Mouse (Mus musculus): Measurements from ENCODE around the gene Ubr4. TPM values are rescaled to one million over a fixed set of nuclear protein-coding genes. Genes with fewer than 3 reads are reported as not detected.
"Not testable (repeated sequence)": the region's sequence is repeated elsewhere in the genome, so short reads cannot be mapped to it uniquely, and the experiment has no call there.

The Ubr4 gene
- polyA plus RNA-seq, 1 experiment, result 159 TPM

DNA sequence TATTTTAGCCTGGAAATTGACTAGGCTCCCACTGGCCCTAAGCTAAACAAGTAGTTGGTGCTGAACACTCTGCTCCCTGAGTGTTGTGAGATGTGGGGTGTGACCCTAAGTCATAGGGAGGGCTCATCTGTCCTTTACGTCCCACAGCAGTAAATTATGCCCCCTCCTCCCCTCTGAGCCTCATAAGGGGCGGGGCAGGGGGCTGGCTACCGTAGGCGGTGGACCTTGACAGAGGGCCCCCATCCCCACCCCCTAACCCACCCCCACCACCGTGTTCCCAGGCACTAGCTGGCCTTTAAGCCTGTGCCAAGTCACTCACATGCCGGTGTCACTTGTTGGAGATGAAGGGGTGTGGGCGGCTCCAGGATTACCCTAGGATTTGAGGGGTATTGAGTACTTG lies 132.1 kb downstream of the Ubr4 start:
- DNase-seq (ENCODE audit: low read depth), result no peak

DNA sequence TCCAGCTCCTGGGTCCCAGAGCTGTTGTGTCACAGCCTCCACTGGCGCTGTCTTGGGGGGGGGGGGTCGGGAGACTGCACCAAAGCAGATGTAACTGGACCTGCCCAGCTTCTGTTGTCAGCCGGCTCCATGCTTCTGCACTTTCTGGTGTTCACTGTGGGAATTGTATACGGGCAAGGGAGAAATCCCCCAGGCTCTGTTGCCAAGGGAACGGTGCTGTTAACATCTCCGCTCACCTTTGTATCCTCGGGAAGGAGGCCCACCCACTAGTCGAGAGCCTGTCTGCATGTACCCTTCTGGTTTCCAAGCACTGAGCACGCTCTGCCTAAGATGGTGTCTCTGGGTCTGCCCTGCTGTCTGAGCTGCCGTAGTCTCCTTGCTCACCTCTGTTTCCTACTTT lies 134.7 kb downstream of the Ubr4 start:
- DNase-seq (ENCODE audit: low read depth), result no peak

DNA sequence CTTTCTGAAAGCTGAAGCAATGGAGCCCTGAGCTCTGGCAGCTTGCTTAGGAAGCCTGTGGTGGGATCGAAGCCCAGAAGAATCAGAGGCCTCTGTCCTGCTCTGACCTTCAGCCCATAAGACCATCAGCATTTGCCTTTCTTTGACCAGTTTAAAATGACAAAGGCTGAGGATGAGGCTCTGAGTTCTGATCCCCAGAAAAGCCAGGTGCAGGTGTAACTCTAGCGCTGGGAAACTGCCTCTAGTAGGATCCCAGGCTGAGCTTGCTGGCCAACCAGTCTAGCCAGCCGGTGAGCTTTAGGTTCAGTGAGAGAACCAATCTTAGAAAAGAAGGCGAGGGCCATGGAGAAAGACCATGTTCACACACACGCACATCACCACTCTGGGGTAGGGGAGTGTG lies 135.9 kb downstream of the Ubr4 start:
- no peak for DNase-seq (ENCODE audit: low read depth)

DNA sequence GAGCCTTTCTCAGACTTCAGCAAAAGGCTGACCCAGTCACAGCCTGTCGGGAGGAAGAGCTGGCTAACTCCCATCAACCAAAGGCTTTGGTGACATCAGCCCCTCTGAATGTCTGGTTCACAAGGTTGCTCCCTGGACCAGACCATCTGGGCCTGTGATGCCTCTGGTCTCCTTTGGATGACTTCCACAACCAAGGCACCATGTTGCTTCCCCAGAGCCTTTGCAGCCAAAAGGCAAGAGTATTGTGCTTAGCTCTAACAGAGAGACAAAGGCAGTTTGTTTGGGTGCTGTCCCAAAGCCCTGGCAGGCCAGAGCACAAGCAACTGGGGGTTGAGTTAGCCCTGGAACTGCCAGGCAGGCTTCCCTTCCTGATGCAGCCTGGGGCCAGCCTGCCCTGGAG lies 137.5 kb downstream of the Ubr4 start:
- no peak for DNase-seq (ENCODE audit: low read depth)

DNA sequence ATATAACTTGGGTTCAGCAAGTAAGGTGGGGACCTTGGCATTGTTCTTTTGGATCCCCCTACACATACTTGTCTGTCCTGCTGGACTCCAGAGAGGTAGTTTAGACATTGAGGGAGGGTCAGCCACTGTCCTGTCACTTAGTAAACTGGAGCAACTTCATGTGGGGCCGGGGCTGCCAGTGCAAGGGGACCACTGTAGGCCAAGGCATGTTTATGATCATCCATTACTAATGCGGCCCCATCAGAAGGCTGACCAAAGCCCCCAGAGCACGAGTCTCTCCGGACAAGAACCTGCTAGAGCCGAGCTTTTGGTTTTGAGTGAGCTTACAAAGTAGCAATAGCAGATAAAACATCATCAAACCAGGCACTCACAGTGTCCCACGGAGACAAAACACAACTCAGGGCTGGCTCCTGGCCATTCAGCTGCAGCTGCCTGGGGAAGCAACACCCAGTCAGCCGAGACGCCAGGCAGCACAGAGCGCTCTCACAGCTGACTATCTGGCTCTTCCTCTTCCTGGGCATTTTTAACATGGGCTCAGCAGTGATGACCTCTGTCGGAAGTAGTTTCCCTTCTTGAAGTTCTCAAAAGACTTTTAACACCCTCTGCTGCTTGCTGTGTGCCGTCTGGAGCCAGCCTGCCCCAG lies 138.1 kb downstream of the Ubr4 start:
- no peak for DNase-seq (ENCODE audit: low read depth)

DNA sequence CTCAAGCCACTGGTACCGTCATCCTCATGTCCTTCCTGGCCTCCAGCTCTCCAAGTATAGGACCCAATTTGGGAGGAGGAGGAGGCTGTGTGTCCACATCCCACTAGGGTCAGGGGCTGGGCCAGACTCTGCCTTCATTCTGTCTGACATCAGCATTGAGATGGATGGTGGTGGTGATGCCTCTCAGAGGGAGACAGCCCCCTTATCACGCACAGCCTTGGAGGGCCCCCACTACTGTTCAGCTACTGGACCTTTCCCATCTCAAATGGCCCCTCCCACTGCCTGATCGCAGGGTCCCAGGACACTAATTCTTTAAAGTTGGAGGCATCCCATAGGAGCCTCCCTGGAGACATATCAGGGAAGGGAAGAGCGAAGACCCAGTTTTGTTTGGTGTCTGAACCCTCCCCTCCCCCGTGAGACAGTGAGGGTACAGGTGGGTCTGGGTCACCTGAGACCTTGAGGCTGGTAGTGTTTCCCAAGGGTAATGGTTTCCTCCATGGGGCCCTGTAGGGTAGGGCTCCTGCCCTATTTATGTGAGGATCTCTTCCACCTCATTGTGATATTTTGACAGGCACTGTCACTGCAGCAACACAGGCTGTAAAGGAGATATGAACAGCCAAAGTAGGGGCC lies 139.2 kb downstream of the Ubr4 start:
- DNase-seq (ENCODE audit: low read depth), result no peak

DNA sequence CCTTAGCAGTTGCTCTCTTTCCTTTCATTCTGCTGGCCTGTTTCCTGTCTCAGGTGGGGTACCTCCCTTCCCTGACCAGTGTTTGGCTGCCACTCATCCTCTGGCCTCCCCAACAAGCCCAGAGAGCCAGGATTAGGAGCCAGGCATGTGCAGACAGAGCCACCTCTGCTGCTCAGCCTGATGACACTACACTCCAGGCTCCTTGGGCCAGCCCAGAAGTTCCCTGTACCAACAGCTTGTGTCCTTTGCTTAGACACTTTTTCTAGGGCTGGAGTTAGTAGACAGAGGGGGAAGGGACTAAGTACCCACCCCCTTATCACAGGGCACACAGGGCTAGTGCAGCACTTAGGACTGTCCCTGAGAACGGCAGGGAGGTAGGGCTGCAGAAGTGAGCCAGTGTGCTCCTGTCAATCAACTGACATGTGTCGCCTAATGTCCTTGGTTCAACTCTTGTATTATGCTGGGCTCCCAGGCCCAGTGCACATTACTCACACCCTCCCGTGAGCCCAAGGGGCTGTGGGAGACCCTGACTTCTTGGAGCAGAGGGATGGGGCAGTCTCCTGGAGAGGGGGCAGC lies 139.9 kb downstream of the Ubr4 start:
- no peak for DNase-seq (ENCODE audit: low read depth)

DNA sequence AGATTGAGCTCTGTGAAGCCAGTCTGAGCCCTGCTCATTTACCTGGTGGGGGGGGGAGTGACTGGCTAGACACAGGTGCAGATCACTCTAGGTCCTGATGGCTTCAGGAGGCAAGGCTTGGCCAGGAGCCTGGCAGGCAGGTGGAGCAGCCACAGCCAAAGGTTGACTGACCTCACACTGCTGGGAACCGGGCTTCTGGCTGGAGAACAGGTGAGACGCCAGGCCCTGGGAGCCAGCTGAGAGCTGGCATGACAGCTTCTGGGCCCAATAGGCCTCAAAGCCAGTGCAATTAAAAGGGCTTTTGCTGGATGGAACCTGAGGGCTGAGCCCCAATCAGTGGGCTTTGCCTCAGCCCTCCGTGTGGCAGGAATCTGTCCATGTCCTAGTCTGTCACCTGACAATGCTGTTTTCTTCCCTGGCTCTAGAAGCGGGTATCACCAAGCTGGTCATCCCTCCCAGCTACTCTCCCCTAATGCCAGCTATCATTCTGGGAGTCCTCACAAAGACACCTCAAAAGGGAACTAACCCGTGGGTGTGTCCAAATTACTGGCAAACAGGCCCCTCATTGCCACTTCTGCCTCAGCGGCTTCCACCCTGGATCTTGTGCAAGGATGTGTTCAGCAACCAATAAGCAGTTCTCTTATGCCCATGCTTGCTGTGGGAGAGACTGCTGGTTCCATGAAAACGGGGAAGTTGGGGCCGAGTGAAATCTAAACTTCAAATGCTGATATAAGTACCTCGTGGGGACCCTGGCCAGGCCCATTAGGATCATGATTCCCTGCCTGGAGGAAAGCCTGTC lies 141.0 kb downstream of the Ubr4 start:
- DNase-seq (ENCODE audit: low read depth), result no peak

DNA sequence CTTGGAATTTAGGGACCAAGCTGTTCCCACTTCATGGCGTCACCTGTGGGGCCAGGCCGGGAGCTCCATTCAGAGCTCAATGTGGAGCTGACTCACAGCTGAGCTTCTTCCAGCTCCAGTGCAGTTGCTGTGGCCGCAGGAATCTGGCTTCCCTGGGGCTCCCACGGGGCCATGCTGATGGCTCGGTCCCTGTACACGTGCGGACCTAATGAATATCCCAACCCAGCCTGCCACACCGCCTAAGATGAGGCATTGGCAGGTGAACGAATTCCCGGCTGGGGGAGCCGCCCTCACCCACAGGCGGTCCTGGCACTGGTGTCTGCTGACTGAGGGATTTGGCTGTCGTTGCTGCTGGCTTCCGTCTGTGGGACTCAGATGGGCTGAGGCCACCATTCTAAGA lies 148.4 kb downstream of the Ubr4 start:
- no peak for DNase-seq (ENCODE audit: low read depth)

DNA sequence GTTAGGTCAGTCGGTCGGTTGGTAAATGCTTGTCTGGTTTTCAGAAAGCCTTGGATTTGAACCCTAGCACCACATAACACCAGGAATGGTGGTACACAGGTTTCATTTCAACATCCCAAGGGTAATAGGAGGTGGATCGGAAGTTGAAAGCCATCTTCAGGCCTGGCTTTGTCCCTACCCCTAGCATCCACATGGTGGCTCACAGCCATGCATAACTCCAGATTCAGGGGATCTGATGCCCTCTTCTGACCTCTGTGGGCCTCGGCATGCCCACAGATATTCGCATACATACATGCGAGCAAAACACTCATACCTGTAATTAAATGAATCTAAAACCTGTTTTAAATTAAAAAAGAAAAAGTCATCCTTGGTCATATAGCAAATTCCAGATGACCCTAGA lies 149.3 kb downstream of the Ubr4 start:
- DNase-seq (ENCODE audit: low read depth), result no peak

DNA sequence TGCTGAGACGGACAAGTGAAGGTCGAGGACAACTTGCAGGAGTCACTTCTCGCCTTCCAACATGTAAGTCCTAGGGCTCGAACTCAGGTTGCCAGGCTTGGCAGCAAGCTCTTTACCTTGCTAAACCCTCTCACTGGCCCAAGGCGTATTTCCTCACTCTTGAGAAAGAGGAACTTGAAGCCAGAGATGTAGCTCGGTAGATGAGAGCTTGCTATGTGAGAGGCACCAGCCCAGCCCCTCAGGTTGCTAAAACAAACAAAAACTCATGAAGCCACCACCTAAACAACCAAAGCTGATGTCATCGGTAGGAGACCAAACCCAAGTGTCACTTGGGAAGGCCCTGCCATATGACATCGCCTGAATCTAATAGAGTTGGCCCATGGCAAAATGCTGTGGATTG lies 151.5 kb downstream of the Ubr4 start:
- DNase-seq (ENCODE audit: low read depth), result no peak

DNA sequence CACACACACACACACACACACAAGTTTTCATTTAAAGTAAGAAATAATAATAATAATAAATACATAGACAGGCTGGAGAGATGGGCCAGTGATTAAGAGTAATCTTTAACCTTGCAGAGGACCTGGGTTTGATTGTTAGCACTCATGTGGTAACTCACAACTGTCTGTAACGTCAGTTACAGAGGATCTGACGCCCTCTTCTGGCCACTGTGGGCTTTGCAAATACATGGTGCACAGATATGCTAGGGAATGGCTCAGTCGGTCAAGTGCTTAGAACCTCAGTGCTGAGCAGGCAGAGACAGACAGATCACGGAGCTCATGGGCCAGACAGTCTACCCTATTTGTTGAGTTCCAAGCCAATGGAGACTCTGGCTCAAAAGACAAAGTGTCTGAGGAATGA lies 153.3 kb downstream of the Ubr4 start:
- no peak for DNase-seq (ENCODE audit: low read depth)

DNA sequence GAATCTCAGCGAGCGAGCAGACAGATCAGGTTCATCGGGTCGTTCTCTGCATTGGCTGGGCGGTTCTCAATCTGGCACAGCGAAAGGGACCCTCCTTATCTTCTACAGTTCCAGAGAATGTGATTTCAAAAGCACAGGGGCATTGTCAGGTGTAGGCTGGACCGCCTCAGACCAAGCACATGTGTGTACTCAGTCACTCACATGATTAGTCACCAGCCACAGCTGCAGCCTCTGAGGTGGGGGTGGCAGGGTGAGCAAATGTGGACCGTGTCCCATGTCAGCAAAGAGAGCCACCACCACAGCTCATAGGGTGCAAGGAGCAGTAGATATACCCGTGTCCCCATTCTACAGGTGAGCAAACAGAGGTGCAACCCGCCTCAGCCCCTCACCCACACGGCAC lies 154.3 kb downstream of the Ubr4 start:
- no peak for DNase-seq (ENCODE audit: low read depth)

DNA sequence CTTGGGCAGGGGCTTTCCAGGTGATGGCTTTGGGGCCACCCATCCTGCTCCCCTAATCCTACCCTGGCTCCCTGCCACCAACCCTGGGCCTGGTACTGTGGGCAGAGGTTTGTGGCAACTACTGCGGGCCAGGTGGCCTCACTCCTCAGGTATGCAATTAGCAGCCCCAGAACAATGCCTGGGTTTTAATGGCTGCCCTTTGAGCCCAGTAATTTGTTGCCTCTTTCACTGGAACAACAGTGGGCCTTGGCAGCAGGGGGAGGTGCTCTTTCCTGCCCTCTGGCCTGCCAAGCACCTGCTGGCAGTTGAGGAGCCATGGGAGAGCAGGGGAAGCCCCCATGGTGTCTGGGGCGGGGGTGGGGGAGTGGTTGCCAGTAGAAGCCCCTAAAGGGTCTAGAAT lies 156.7 kb downstream of the Ubr4 start:
- no peak for DNase-seq (ENCODE audit: low read depth)

DNA sequence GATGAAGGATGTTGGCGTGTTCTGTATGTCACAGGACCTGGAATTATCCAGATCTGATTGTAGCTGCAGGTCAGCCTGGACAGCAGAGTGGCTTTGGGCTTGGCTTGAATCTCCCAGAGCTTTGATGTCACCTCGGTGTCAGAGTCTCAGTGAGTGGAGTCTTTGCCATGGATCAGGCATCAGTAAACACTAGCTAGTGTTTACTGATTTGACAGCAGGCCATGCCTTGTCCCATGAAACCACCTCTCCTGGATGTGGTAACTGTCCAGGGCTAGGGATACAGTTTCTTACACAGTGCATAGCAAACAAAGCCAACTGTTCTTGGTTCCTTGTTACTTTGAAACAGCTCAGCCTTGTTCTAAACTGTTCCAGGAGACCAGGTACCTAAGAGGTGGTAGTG lies 159.1 kb downstream of the Ubr4 start:
- DNase-seq (ENCODE audit: low read depth), result no peak

DNA sequence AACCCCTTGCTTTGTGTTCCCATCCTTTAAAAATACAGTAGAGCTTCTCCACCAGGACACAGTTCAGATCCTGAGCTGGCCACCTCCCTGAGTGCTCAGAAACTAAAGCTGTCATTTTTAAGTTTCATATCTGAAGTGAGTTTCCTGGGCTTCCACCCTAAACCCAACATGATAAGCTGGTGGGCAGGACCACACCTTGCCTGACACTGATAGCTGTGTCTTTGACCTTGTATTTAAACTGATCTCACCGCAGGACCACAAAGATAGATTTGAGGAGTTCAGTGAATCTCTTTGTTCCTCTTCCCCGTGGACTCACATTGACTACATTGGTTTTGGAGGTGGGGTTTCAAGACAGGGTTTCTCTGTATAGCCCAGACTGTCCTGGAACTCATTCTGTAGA lies 160.6 kb downstream of the Ubr4 start:
- no peak for DNase-seq (ENCODE audit: low read depth)

DNA sequence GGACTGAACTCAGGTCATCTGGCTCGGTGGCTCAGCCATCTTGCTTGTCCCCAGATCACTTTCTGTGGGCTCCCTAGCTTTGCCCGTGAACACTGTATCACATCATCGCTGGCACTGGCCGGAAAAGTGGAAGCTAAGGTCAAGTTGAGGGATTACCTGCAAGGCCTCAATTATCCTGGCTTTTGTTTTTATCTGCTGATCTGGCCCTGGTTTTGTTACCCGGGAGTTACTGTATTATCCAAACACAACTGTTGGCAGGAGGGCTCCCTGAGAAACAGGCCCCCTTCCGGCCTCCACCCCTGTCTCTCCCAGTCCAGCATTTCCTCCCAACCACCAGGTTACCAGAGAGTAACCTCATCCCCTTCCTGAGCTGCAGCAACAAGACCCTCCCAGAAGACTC lies 166.8 kb downstream of the Ubr4 start:
- no peak for DNase-seq (ENCODE audit: low read depth)

DNA sequence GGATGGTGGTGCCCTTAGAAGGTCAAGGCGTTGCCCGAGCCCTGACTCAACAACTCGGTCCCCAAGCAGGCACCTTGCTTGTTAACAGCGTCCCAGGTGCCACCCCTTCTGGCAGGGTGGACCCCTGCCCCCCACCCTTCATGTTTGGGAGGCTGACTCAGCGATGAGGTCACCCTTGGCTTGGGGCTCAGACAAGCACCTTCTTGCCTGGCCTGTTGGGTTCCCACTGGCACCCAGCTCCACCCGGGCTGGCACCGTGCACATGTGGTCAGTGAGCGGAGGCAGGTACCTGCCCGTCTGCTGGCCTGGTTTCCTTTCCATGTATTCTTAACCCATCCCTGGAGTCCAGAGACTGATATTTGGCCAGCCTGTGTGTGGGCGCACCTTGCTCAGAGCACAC lies 169.5 kb downstream of the Ubr4 start:
- DNase-seq (ENCODE audit: low read depth), result no peak

DNA sequence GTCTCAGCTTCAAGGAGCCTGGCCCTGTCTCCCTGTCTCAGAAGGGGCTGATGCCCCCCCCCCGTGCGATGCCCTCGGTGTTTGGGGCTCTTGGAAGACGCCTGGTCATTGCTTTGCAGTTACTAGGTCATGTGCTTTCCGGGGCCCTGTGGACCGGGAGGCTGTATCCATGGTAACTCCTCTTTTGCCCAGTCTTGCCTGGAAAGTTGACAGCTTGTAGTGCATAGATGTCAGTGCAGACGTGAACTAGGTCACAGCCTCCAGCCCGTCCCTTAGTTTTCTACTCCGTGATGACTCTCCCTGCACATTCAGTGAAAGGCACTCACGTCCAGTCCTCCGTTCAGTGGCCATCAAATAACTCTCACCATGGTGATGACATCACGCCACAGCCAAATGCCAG lies 174.1 kb downstream of the Ubr4 start:
- no peak for DNase-seq (ENCODE audit: low read depth)

DNA sequence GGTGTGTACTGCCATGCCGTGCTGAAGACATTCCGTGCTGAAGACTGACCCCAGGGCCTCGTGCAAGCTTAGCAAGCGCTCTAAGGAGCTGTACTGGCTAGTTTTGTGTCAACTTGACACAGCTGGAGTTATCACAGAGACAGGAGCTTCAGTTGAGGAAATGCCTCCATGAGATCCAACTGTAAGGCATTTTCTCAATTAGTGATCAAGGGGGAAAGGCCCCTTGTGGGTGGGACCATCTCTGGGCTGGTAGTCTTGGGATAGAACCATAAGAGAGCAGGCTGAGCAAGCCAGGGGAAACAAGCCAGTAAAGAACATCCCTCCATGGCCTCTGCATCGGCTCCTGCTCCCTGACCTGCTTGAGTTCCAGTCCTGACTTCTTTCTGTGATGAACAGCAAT lies 177.8 kb downstream of the Ubr4 start, which contains the start of gene Iffo2:
Iffo2 (plus strand) TSS at position 301 of the 400 bp plus-strand sequence.
- not testable (repeated sequence) for DNase-seq (ENCODE audit: low read depth)

DNA sequence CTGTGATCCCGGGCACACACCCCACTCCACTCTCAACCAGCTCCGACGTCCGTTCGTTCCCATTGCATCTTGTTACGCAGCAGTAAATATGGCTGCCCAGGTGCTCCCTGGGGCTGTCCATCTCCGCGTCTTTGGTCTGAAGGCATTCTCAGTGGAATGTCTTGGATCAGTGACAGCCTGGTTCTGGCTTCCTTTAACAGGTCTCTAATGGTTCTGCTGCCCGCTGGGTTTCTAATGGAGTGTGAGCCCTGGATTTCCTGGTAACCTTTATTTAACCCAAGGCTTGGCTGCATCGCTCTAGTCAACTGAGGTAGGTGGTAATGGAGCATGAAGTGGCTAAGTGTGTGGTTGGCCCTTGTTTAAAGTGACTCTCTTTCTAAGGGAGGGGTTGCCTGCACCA lies 179.7 kb downstream of the Ubr4 start:
- no peak for DNase-seq (ENCODE audit: low read depth)

DNA sequence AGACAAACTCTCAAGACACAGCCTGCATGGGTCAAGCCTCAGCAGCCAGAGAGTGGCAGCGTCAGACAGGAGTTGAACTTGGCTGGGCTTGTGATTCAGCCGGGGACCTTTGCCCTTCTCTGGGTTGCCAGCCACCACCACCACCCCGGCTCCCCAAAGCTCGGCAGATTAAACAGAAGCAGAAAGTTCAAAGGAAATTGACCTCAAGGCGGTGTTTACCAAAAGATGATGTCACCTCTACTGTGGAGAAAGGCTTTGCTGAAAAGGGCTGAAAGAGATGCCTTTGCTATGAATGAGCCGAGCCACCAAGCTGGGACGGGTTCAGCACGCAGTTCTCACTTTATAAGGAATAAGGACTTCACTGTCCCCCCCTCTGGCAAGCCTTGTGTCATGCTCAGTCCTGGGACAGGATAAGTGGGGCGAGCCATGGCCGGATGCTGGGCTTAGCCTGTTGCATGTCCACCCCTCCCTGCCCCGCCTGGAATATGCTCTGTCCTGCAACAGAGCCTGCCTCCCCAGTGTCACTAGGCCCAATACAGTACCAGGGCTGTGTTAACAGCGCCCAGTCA lies 182.8 kb downstream of the Ubr4 start:
- DNase-seq (ENCODE audit: low read depth), result no peak

Measured in gonadal fat pad, adult 2 months (tissue).